Mouse (Mus musculus) heart, adult 2 months (tissue): ENCODE results near the gene Eprs. TPM values are rescaled to one million over a fixed set of nuclear protein-coding genes. Genes with fewer than 3 reads are reported as not detected.

Experiments used
- DNase-seq, 2 experiments: peaks; one replicate each; pipeline ENCODE4 v3.0.0; 2021
- H3K27ac ChIP-seq: fragments of 200-600 bp; 2 replicates; pipeline ENCODE4 v1.8.1; 2022
- H3K27me3 ChIP-seq: fragments of 200-500 bp; 2 replicates; pipeline ENCODE4 v1.6.1; 2012; ENCODE audit warnings: mild to moderate bottlenecking, low read length, inconsistent platforms, mixed read lengths; ENCODE audit not compliant: control insufficient read depth, insufficient read depth
- H3K36me3 ChIP-seq: fragments of 200-500 bp; 2 replicates; pipeline ENCODE4 v1.6.1; 2012; ENCODE audit warnings: low read length, inconsistent platforms; ENCODE audit not compliant: control insufficient read depth, insufficient read depth
- H3K4me1 ChIP-seq: fragments of 200-500 bp; 2 replicates; pipeline ENCODE4 v1.6.1; 2011; ENCODE audit warnings: low read length; ENCODE audit not compliant: control insufficient read depth, insufficient read depth
- H3K4me3 ChIP-seq: fragments of 200-600 bp; 2 replicates; pipeline ENCODE4 v1.8.1; 2022
- H3K79me2 ChIP-seq: fragments of 200-500 bp; replicated peaks from 2 replicates; pipeline ENCODE4 v1.6.1; 2012; ENCODE audit warnings: mild to moderate bottlenecking, inconsistent platforms, low read length, moderate library complexity, mixed read lengths; ENCODE audit not compliant: control insufficient read depth, insufficient read depth
- H3K9ac ChIP-seq: fragments of 200-500 bp; 2 replicates; pipeline ENCODE4 v1.6.1; 2012; ENCODE audit warnings: low read depth, mild to moderate bottlenecking, control low read depth, inconsistent platforms, low read length, mixed read lengths
- CTCF ChIP-seq: fragments of 200-600 bp; IDR thresholded peaks from 2 replicates; pipeline ENCODE4 v1.8.1; 2022; ENCODE audit warnings: antibody characterized with exemption, mild to moderate bottlenecking, moderate library complexity
- EP300 ChIP-seq: fragments of 200-500 bp; IDR thresholded peaks from 2 replicates; pipeline ENCODE4 v1.6.1; 2011; ENCODE audit warnings: low read depth, low read length, control low read depth; ENCODE audit not compliant: insufficient read depth
- POLR2A ChIP-seq: fragments of 200-500 bp; IDR thresholded peaks from 2 replicates; pipeline ENCODE4 v1.6.1; 2011; ENCODE audit warnings: mild to moderate bottlenecking, low read depth, low read length, control low read depth; ENCODE audit not compliant: insufficient read depth
- WGBS: fragments of 180-500 bp; shearing (Covaris S2); methylation state at CpG from one replicate; pipeline ENCODE4 v1.1.7; 2018; 5-methylcytosine and 5-hydroxymethylcytosine counted together
- intact Hi-C: fragments of 180-260 bp; cut with DNase I; formaldehyde crosslinking; loops from one replicate; pipeline ENCODE4 v1.15.1; 2025
- polyA plus RNA-seq: library from polyadenylated mRNA; depleted of rRNA; stranded (reverse); fragments of >200 nt; gene quantifications from 2 replicates; pipeline ENCODE4 v1.2.3, GENCODE M21; 2012
- total RNA-seq, 2 experiments: library from RNA; stranded (reverse); gene quantifications; 2 replicates each; pipeline ENCODE4 v1.2.3; 2021

The Eprs gene
- total and polyA plus RNA-seq, 3 experiments = 11.0 to 85.2 (median 63.9) TPM

DNA sequence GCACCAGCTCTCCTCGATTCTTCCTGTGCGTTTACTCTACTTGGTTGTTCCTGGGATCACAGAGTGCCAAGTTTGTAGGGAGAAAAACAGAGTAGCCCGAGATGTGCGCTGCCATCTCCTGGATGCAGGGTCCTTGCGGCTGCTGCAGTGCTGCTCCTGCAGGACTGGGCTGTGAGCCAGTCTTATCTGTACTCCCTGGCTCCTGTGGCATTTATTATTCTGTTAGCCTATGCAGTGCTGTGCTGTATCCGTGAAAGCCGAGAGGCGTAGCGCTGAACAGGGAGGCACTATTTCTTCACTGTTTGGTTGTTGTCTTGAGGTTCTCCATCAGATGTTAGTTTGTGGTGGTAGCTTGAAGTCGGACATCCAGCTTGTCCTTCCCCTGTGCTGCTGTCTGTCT, 43.1 kb downstream of the Eprs start:
- WGBS = 55% methylated on average over 10 of the region's 10 CpGs
- Histone ChIP-seq H3K27ac (no peak overlapping the region), H3K4me3 (no peak overlapping the region), H3K79me2 (no peaks in the 10 kb centered on the region), H3K4me1 (no peaks in the 10 kb centered on the region), H3K36me3 (no peaks in the 10 kb centered on the region; the same call in 1 of the 2 replicates), H3K9ac (no peak overlapping the region), H3K27me3 (no peaks in the 10 kb centered on the region)
- no peak for DNase-seq
- TF ChIP-seq EP300 (no peak), CTCF (no peak), POLR2A (no peak)
- intact Hi-C loops = no loop called here

DNA sequence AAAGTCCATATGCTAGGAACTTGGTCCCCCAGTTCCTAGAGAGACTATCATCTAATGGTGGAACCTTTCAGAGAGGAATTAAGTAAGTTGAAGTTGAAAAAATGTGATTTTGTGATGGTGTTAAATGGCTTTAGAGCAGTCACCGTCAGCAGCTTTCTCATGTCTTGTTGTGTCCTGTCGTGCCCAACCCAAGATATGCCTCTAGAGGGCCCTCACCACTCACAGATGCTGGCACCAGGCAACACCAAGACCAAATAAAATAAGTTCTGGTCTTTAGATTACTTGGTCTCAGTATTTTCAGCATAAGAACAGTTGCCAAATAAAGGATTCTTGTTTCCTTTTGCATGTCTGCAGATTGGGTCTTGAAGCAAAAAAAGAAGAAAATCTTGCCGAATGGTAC, 47.0 kb downstream of the Eprs start:
- no peak for DNase-seq
- no peaks in the 10 kb centered on the region for H3K4me1 ChIP-seq
- intact Hi-C loops = no loop called here
- no peaks in the 10 kb centered on the region for H3K79me2 ChIP-seq
- WGBS = 73% methylated on average over 3 of the region's 3 CpGs
- no peak overlapping the region for H3K27ac ChIP-seq
- no peaks in the 10 kb centered on the region for H3K27me3 ChIP-seq
- no peak overlapping the region for H3K9ac ChIP-seq
- no peak overlapping the region for H3K4me3 ChIP-seq
- H3K36me3 ChIP-seq = no peaks in the 10 kb centered on the region
- peak; percentile 31 for TF ChIP-seq CTCF
- TF ChIP-seq POLR2A = no peak
- no peak for TF ChIP-seq EP300

DNA sequence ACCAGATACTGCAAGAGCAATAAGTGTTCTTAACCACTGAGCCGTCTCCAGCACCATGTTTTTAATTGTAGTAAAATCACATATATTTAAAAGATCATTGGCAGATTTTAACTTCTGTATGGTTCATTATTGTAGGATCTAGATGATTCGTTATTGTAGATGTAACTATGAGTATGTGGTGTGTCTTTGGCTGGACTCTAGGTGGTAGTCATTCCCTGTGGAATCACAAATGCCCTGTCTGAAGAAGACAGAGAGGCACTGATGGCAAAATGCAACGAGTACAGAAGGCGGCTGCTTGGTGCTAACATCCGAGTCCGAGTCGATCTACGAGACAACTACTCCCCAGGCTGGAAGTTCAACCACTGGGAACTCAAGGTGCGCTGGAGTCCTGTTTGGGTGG, 55.2 kb downstream of the Eprs start:
- 89% methylated on average over 9 of the region's 9 CpGs for WGBS
- Histone ChIP-seq H3K27me3 (no peaks in the 10 kb centered on the region), H3K36me3 (no peaks in the 10 kb centered on the region; the same call in none of the 2 replicates), H3K4me1 (no peaks in the 10 kb centered on the region), H3K4me3 (no peak overlapping the region), H3K79me2 (no peaks in the 10 kb centered on the region), H3K9ac (no peak overlapping the region), H3K27ac (no peak overlapping the region)
- DNase-seq = no peak
- TF ChIP-seq POLR2A (no peak), EP300 (no peak), CTCF (no peak)
- intact Hi-C loops = no loop called here

DNA sequence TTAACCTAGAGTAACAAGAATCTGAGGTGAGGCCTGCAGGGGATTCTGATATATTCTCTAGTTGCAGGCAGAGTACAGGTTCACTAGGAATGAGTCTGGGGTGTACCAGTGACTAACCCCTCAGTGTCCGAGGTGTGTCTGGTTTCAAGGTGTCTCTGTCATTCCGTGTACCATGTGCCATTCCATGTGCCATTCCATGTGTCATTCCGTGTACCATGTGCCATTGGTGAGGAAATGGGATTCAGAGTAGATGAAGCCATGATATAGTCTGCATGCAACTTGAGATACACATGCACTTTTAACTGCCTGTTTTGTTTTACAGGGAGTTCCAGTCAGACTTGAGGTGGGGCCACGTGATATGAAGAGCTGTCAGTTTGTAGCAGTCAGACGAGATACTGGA, 57.0 kb downstream of the Eprs start:
- Histone ChIP-seq H3K27me3 (no peaks in the 10 kb centered on the region), H3K4me1 (no peaks in the 10 kb centered on the region), H3K27ac (no peak overlapping the region), H3K36me3 (no peaks in the 10 kb centered on the region; the same call in none of the 2 replicates), H3K9ac (no peak overlapping the region), H3K4me3 (no peak overlapping the region), H3K79me2 (no peaks in the 10 kb centered on the region)
- TF ChIP-seq EP300 (no peak), CTCF (no peak), POLR2A (no peak)
- WGBS = 85% methylated on average over 5 of the region's 5 CpGs
- no peak for DNase-seq
- intact Hi-C loops = no loop called here

DNA sequence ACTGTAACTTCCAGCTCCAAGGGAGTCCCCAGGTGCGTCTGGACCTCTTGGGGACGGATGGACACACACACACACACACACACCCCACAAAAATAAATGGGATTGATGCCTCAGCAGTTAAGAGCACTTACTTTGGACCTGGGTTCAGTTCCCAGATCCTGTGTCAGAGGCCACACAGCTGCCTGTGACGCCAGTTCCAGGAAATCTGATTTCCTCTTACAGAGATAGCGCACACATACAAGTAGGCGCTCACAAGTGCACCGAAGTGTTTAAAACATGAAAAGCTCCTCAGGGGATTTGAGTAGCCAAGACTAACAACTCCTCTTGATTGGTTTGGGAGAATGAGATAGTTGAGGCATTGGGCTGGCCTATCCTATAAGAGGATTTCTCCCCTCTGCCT, 57.9 kb downstream of the Eprs start:
- DNase-seq = no peak
- whole genome bisulfite sequencing = 64% methylated on average over 6 of the region's 6 CpGs
- H3K36me3 ChIP-seq = no peaks in the 10 kb centered on the region; the same call in none of the 2 replicates
- no peaks in the 10 kb centered on the region for H3K79me2 ChIP-seq
- TF ChIP-seq CTCF (no peak), POLR2A (no peak), EP300 (no peak)
- no peak overlapping the region for H3K27ac ChIP-seq
- no peak overlapping the region for H3K9ac ChIP-seq
- no peaks in the 10 kb centered on the region for H3K4me1 ChIP-seq
- H3K4me3 ChIP-seq = no peak overlapping the region
- intact Hi-C loops = no loop called here
- no peaks in the 10 kb centered on the region for H3K27me3 ChIP-seq

DNA sequence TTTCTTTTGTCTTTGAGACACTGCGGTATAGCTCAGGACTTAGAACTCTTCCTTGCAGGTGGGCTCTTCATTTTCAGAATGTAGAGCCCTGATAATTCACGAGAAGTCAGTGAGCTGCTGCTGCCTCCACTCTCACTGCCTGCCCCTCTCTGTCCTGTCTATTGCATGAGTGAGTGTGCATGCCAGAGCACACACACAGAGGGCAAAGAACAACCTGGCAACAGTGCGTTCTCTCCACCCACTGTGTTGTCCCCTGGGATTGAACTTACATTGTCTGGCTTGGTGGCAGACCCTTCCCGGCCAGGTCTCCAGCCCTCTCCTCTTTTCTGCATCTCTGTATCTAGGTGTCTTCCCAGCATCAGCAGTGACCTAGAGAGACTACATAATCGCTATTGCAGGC, 63.7 kb downstream of the Eprs start:
- no peak for DNase-seq
- no peak for TF ChIP-seq POLR2A
- TF ChIP-seq CTCF = no peak
- TF ChIP-seq EP300 = no peak
- intact Hi-C loops = no loop called here
- Histone ChIP-seq H3K36me3 (no peaks in the 10 kb centered on the region), H3K4me1 (no peaks in the 10 kb centered on the region), H3K27ac (no peak overlapping the region), H3K27me3 (no peaks in the 10 kb centered on the region), H3K9ac (no peak overlapping the region), H3K79me2 (no peaks in the 10 kb centered on the region), H3K4me3 (no peak overlapping the region)
- WGBS = 93% methylated on average over 5 of the region's 5 CpGs

DNA sequence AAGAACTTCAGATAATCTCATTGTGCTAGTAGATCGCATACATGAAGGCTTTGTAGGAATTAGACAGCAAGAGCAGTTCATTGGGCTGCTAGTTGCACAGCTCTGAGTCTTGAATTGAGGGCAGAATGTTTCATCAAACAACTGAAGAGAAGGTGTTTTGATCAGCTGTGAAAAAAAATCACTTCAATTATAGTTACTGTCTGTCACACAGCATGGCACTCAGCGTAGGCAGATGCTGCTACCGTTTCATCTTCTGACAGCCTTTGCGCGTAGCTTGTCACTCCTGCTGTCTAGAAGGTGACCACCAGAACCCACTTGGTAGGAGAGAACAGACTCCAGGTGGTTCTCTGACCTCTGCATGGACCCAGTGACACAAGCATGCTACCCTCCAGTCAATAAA, 67.6 kb downstream of the Eprs start:
- no peaks in the 10 kb centered on the region for H3K79me2 ChIP-seq
- no peak for TF ChIP-seq POLR2A
- TF ChIP-seq CTCF = no peak
- no peak for TF ChIP-seq EP300
- intact Hi-C loops = no loop called here

More for the DNA sequence above, 67.6 kb downstream of the Eprs start:
- no peak overlapping the region for H3K9ac ChIP-seq
- no peaks in the 10 kb centered on the region for H3K27me3 ChIP-seq
- 93% methylated on average over 5 of the region's 5 CpGs for WGBS
- no peak overlapping the region for H3K4me3 ChIP-seq
- H3K36me3 ChIP-seq = no peaks in the 10 kb centered on the region
- H3K4me1 ChIP-seq = no peaks in the 10 kb centered on the region
- no peak overlapping the region for H3K27ac ChIP-seq
- no peak for DNase-seq
